Mouse (Mus musculus) ES-Bruce4 (cell line): ENCODE results near the gene Cttn.

Experiments
- CTCF ChIP-seq: IDR thresholded peaks from one replicate; pipeline ENCODE4 v1.8.1; 2011; ENCODE audit warnings: low read depth, low read length
- POLR2A ChIP-seq: IDR thresholded peaks from one replicate; pipeline ENCODE4 v1.8.1; 2011; ENCODE audit warnings: low read length; ENCODE audit not compliant: insufficient read depth

- TF ChIP-seq CTCF (no peak), POLR2A (no peak)
Measured at GRCm38 (mm10) chr7:144414632-144415031, 56.2 kb downstream of the Cttn start.
